Mouse (Mus musculus) midbrain, postnatal 0 days (tissue): ENCODE results near the gene Fads1. TPM values are rescaled to one million over a fixed set of nuclear protein-coding genes. Genes with fewer than 3 reads are reported as not detected.

Experiments
- ATAC-seq: fragments of 200-750 bp; cut with Nextera tagmentation; 2 replicates; pipeline ENCODE4 v1.8.0; 2017; ENCODE audit warnings: moderate number of reproducible peaks, mild to moderate bottlenecking, moderate TSS enrichment, moderate library complexity; ENCODE audit not compliant: low FRiP score
- DNase-seq: peaks from one replicate; pipeline ENCODE4 v3.0.0-alpha.2; 2015; ENCODE audit warnings: low spot score
- H3K27ac ChIP-seq: fragments of 300-500 bp; sonication (generic); 2 replicates; pipeline ENCODE4 v1.5.1; 2014; ENCODE audit warnings: low read depth, mild to moderate bottlenecking, low read length, mixed read lengths
- H3K27me3 ChIP-seq: fragments of 300-500 bp; sonication (generic); 2 replicates; pipeline ENCODE4 v1.6.1; 2014; ENCODE audit warnings: low read length, control low read depth, mixed read lengths; ENCODE audit not compliant: insufficient read depth
- H3K36me3 ChIP-seq: fragments of 300-500 bp; sonication (generic); 2 replicates; pipeline ENCODE4 v1.6.1; 2014; ENCODE audit warnings: low read length, control low read depth, mixed read lengths; ENCODE audit not compliant: insufficient read depth
- H3K4me1 ChIP-seq: fragments of 300-500 bp; sonication (generic); 2 replicates; pipeline ENCODE4 v1.6.1; 2014; ENCODE audit warnings: mild to moderate bottlenecking, control low read depth, antibody characterized with exemption, low read length, mixed read lengths; ENCODE audit not compliant: insufficient read depth
- H3K4me2 ChIP-seq: fragments of 300-500 bp; sonication (generic); 2 replicates; pipeline ENCODE4 v1.6.1; 2014; ENCODE audit warnings: low read depth, mild to moderate bottlenecking, low read length, mixed read lengths; ENCODE audit not compliant: poor library complexity, severe bottlenecking
- H3K4me3 ChIP-seq: fragments of 300-500 bp; sonication (generic); 2 replicates; pipeline ENCODE4 v1.5.1; 2014; ENCODE audit warnings: low read depth, mild to moderate bottlenecking, low read length, moderate library complexity
- H3K9ac ChIP-seq: fragments of 300-500 bp; sonication (generic); replicated peaks from 2 replicates; pipeline ENCODE4 v1.6.1; 2014; ENCODE audit warnings: mild to moderate bottlenecking, low read length, moderate library complexity, mixed read lengths; ENCODE audit not compliant: poor library complexity, severe bottlenecking
- H3K9me3 ChIP-seq: fragments of 300-500 bp; sonication (generic); 2 replicates; pipeline ENCODE4 v1.6.1; 2016; ENCODE audit warnings: low read length, control low read depth
- CTCF ChIP-seq: IDR thresholded peaks from 2 replicates; pipeline ENCODE4 v1.5.1; 2016; ENCODE audit warnings: antibody characterized with exemption, mild to moderate bottlenecking
- WGBS: fragments of 180-500 bp; shearing (Covaris S2); extraction: QIAGEN DNeasy Blood & Tissue Kit; methylation state at CpG from one replicate; pipeline ENCODE4 v1.1.7; 2014; 5-methylcytosine and 5-hydroxymethylcytosine counted together
- polyA plus RNA-seq: library from polyadenylated mRNA; unstranded; fragments of >200 nt; fragmentation: Nextera tagmentation; extraction: Ambion mirVana; gene quantifications from 2 replicates; pipeline ENCODE4 v1.2.1, GENCODE M21; 2015
- total RNA-seq: library from RNA; depleted of rRNA; stranded (reverse); fragments of >200 nt; gene quantifications from 2 replicates; pipeline ENCODE4 v1.2.3, GENCODE M21; 2014

Gene Fads1
- total and polyA plus RNA-seq, 2 experiments from 2014 or later, result 153 to 184 TPM

- ATAC-seq, result no peak
- H3K4me3 ChIP-seq, result no peak overlapping the region
- H3K4me2 ChIP-seq, result no peak overlapping the region
- DNase-seq, result no peak
- no peak overlapping the region for H3K27ac ChIP-seq
- H3K27me3 ChIP-seq, result no peaks in the 10 kb centered on the region
- no peaks in the 10 kb centered on the region for H3K4me1 ChIP-seq
- WGBS, result 74% methylated on average over 5 of the region's 5 CpGs
- no peak overlapping the region for H3K9ac ChIP-seq
- peaks cover 54% of the 10 kb centered on the region for H3K36me3 ChIP-seq
- H3K9me3 ChIP-seq, result no peaks in the 10 kb centered on the region
- TF ChIP-seq CTCF, result no peak
These were observed 12.6 kb downstream of the Fads1 start for GRCm38 (mm10) chr19:10195252-10195651.

GRCm38 (mm10) chr19:10197130-10197529, 14.4 kb downstream of the Fads1 start:
- 90% methylated on average over 4 of the region's 4 CpGs for WGBS
- H3K27me3 ChIP-seq, result no peaks in the 10 kb centered on the region
- H3K9me3 ChIP-seq, result no peaks in the 10 kb centered on the region
- H3K27ac ChIP-seq, result no peak overlapping the region
- H3K4me1 ChIP-seq, result no peaks in the 10 kb centered on the region
- ATAC-seq (no peak), DNase-seq (no peak)
- TF ChIP-seq CTCF, result no peak
- no peak overlapping the region for H3K4me3 ChIP-seq
- peaks cover 63% of the 10 kb centered on the region for H3K36me3 ChIP-seq
- H3K9ac ChIP-seq, result no peak overlapping the region
- no peak overlapping the region for H3K4me2 ChIP-seq

GRCm38 (mm10) chr19:10198286-10198685, 15.6 kb downstream of the Fads1 start:
- no peaks in the 10 kb centered on the region for H3K27me3 ChIP-seq
- H3K27ac ChIP-seq, result no peak overlapping the region
- H3K4me1 ChIP-seq, result peaks cover 3% of the 10 kb centered on the region; the same call in 1 of the 2 replicates
- DNase-seq, result no peak
- TF ChIP-seq CTCF, result no peak
- H3K36me3 ChIP-seq, result peaks cover 52% of the 10 kb centered on the region
- no peak overlapping the region for H3K4me3 ChIP-seq
- no peaks in the 10 kb centered on the region for H3K9me3 ChIP-seq
- no peak overlapping the region for H3K9ac ChIP-seq
- 88% methylated on average over 2 of the region's 2 CpGs for WGBS
- no peak for ATAC-seq
- H3K4me2 ChIP-seq, result no peak overlapping the region

GRCm38 (mm10) chr19:10198723-10199122, 16.0 kb downstream of the Fads1 start:
- 31% methylated on average over 3 of the region's 3 CpGs for WGBS
- ATAC-seq, result peak; percentile 57; the same call in 1 of the 2 replicates

GRCm38 (mm10) chr19:10203146-10203847, 20.6 kb downstream of the Fads1 start:
- peaks cover 32% of the 10 kb centered on the region for H3K36me3 ChIP-seq
- no peaks in the 10 kb centered on the region for H3K9me3 ChIP-seq
- peaks cover 10% of the 10 kb centered on the region; the same call in 1 of the 2 replicates for H3K4me1 ChIP-seq
- peak overlapping the region; percentile 80 for H3K4me3 ChIP-seq
- WGBS, result 4% methylated on average over 23 of the region's 23 CpGs
- H3K4me2 ChIP-seq, result peak overlapping the region; percentile 85
- no peaks in the 10 kb centered on the region for H3K27me3 ChIP-seq
- peak overlapping the region; percentile 70 for H3K9ac ChIP-seq
- TF ChIP-seq CTCF, result no peak
- ATAC-seq, result peak; percentile 1; the same call in 1 of the 2 replicates
- DNase-seq, result no peak
- H3K27ac ChIP-seq, result peak overlapping the region; percentile 71

More at GRCm38 (mm10) chr19:10198723-10199122, 16.0 kb downstream of the Fads1 start:
- no peaks in the 10 kb centered on the region for H3K27me3 ChIP-seq
- no peak overlapping the region for H3K4me3 ChIP-seq
- H3K9me3 ChIP-seq, result no peaks in the 10 kb centered on the region
- peak; percentile 94 for TF ChIP-seq CTCF
- peaks cover 48% of the 10 kb centered on the region for H3K36me3 ChIP-seq
- no peak overlapping the region for H3K9ac ChIP-seq
- H3K4me2 ChIP-seq, result no peak overlapping the region
- peak; percentile 94 for DNase-seq
- H3K27ac ChIP-seq, result no peak overlapping the region
- H3K4me1 ChIP-seq, result peaks cover 4% of the 10 kb centered on the region; the same call in 1 of the 2 replicates

- DNase-seq (peak; percentile 92), ATAC-seq (peak; percentile 92)
- Histone ChIP-seq H3K9me3 (no peaks in the 10 kb centered on the region), H3K36me3 (peaks cover 39% of the 10 kb centered on the region), H3K27me3 (no peaks in the 10 kb centered on the region), H3K27ac (peak within 1 kb of the TSS; percentile 71), H3K4me2 (peak within 1 kb of the TSS; percentile 85), H3K9ac (peak within 1 kb of the TSS; percentile 70), H3K4me3 (peak within 1 kb of the TSS; percentile 80), H3K4me1 (peaks cover 10% of the 10 kb centered on the region; the same call in 1 of the 2 replicates)
- no peak for TF ChIP-seq CTCF
- under 1% methylated on average over 40 of the region's 40 CpGs for WGBS
These were observed 21.3 kb downstream of the Fads1 start, which contains the start of the genes Tmem258 and Fen1 for GRCm38 (mm10) chr19:10203848-10204615. TSS of gene Tmem258 (plus strand) at chr19:10204014. TSS of gene Fen1 (minus strand) at chr19:10204169.
